Mouse (Mus musculus) cerebellum, adult 11 months (tissue): ENCODE measurements at regions not wholly inside any gene's neighbourhood (a gene's known extent, or its start where the extent isn't known, plus 50 kb on each side); places are given as distances from the start of the nearest gene placed in this dataset.

Experiments
- DNase-seq: peaks from one replicate; pipeline ENCODE4 v3.0.0; 2022

GRCm38 (mm10) chr2:50588652-50589051, 292.1 kb upstream of the Mmadhc start:
- no peak for DNase-seq

GRCm38 (mm10) chr2:50586321-50587050, 289.9 kb upstream of the Mmadhc start:
- DNase-seq: no peak

DNA sequence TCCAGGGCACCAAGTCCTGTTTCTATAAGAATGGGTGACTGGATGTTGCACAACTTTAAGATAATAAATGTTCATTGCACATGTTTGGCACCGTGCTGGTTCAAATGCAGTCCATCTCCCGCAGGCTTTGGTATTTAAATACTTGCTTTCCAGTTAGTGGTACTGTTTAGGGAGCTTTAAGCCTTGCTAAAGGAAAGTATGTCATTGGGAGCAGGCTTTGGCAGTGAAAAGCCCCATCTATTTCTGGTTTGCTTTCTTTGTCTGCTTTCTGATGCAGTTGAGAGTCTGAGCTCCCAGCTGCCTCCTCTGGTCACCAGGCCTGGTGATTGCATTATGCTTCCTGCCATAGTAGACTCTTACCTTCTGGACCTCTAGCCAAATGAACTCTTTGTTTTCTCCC, 283.0 kb upstream of the Mmadhc start:
- DNase-seq: no peak

GRCm38 (mm10) chr2:50578278-50579043, 281.9 kb upstream of the Mmadhc start:
- DNase-seq: no peak

GRCm38 (mm10) chr2:50577736-50578135, 281.1 kb upstream of the Mmadhc start:
- DNase-seq: no peak

- no peak for DNase-seq
Measured at GRCm38 (mm10) chr2:50573455-50573854, 276.9 kb upstream of the Mmadhc start.

DNA sequence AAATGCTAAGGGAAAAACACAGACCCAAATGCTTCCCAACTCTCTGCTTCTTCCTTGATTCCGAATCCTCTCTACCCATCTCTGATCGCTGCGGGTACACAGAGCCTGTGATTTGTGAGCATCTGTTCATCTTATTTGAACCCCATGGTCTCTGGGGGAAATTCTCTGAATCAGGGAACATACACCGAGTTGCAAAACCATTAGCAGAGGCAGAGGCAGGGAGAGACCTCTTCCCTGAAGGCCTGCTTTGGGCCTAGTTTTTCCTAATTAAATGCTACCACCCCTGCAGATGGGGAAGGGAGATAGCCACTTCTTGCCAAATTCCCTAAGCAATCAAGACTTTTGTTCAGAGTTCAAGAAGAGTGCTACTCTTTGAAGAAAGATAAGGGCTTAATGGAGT, 274.4 kb upstream of the Mmadhc start:
- DNase-seq: no peak

- no peak for DNase-seq
Measured at GRCm38 (mm10) chr2:50569502-50570285, 273.1 kb upstream of the Mmadhc start.

DNA sequence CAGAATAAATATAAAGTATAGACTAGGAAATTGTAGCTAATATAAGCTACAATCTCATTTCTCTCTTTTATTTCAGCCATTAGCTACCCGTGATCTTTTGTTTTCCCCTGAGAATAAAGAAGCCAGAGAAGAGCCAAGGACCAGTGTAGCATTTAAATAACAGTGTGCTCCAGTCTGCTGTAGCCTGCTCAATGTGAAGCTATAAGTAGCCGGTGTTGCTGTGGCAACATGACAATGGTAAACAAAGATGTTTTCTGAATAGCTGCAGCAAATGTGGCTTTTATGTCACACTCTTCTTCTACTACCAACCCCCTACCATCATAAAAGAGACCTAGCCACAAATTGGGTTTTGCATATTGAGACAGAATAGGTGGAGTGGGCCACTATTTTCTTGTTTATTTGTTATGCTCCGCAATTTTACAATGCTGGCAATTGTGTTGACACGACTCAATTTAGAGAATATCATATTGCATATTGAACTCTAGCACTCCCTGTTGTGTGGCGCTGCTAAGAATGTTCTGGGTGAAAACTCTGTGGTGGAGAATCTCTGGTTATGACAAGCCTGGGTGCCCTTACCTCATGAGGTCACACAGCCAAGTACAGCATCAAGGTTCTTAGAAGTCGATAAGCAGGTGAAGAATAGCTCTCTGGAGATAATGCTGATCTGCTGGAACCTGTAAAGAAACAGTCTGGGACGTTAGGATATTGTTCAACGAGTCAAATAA, 272.3 kb upstream of the Mmadhc start:
- no peak for DNase-seq

DNA sequence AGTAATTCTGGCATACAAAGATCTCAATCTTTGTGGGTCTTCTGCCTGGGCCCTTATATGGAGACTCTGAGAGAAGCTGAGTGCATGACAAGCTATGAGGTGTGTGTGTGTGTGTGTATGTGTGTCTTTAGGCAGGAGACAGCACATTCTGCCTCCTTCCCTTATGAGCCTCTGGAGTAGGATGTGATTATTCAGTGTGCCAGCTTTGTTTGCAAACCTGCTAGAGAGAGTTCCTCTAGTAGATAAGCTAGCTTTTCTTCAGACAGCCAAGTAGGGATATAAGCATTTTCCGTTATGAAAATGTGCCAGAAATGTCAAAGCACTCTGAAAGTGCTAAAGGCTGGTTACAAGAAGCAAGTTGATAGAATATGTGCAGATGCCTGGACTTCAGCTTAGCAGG, 270.9 kb upstream of the Mmadhc start:
- DNase-seq: no peak

GRCm38 (mm10) chr2:50554031-50554430, 257.4 kb upstream of the Mmadhc start:
- no peak for DNase-seq

GRCm38 (mm10) chr2:50552437-50552836, 255.8 kb upstream of the Mmadhc start:
- no peak for DNase-seq

DNA sequence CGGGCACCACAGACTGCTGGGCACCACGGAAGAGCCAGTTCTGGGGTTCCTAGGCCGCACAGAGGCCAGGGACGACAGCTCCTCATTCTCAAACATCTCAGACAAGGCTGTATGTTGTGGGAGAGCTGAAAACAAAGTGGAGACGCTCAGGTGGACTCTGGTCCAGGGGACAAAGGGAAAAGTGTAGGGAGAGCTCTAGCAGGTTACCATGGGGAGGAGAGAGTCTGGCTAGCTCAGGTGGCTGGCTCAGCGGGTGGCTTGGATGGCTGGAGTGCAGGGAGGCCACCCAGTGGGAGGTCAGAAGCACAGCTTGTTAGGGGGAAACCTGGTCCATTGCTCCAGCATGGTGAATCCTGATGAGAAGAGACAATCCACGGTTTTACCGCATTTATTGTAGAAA, 253.3 kb upstream of the Mmadhc start:
- no peak for DNase-seq

GRCm38 (mm10) chr2:50539741-50540441, 243.3 kb upstream of the Mmadhc start:
- no peak for DNase-seq

DNA sequence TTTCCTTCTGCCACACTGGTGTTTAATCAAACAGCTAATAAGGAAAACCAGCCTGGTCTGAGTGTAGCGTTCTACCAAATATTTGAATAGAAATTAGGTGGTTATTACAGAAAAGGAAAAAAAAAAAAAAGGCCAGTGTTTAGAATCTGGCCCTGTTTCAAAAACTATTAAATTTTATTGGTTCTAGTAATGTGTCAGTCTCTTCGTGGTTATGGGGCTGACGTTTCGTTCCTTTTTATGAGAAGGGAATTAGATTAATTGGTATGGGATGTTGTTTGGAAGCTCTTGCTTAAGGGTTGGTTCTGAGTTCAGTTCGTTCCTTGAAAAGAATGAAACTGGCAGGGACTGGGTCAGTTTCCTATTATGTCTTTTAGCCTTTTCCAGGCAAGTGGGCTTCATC, 241.5 kb upstream of the Mmadhc start:
- no peak for DNase-seq

DNA sequence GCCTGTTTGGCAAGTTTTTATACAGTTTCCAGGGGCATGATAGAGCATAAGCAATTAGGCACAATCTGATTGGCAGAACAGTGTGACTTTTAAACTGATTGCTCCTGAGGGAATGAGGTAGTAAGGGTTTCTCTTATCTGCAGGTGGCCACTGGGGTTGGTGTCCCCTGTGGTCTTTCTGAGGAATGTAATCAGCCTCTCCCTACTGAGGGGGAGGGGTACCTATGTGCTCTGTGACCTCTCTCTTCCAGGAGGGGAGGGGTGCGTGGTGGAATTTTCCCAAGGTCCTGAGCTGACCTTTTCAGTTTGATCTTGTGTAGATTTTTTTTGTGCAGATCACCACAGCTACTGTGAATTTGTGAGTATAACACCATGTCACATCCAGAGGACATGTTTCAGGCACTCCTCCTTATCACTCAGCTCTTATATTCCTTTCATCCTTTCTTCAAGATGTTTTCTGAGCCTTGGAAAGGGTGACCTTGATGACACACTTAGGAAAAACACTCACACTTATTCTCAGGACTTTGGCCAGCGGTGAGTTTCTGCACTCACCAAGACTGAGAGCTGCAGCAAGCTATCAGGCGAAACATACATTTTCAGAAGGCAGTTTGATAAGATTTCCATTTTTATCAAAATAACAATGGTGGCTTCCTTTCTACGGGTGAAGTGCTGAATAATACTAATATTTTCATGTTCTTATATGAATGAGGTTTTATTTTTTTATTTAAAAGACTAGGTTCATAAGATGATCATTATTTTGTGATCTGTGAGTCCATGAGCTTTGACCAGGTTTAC, 238.7 kb upstream of the Mmadhc start:
- DNase-seq: no peak

GRCm38 (mm10) chr2:50533702-50534101, 237.1 kb upstream of the Mmadhc start:
- DNase-seq: no peak

DNA sequence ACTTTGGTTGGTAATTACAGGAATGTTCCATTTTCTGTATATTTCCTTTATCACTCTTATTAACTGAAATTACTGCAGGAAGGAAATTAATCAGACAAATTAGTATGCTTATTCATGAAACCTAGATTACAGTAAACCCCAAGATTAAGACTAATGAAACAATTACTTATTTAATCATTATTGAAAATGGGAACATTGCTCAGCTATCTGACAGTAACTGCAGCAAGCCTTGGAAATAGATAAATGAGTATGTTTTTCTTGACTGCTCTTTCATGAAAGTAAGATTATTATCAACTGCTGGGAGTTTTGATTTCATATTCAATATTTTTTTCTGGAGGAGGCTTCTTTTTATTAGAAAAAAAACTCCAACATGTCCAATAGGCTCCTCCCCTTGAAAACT, 230.8 kb upstream of the Mmadhc start:
- DNase-seq: no peak

DNA sequence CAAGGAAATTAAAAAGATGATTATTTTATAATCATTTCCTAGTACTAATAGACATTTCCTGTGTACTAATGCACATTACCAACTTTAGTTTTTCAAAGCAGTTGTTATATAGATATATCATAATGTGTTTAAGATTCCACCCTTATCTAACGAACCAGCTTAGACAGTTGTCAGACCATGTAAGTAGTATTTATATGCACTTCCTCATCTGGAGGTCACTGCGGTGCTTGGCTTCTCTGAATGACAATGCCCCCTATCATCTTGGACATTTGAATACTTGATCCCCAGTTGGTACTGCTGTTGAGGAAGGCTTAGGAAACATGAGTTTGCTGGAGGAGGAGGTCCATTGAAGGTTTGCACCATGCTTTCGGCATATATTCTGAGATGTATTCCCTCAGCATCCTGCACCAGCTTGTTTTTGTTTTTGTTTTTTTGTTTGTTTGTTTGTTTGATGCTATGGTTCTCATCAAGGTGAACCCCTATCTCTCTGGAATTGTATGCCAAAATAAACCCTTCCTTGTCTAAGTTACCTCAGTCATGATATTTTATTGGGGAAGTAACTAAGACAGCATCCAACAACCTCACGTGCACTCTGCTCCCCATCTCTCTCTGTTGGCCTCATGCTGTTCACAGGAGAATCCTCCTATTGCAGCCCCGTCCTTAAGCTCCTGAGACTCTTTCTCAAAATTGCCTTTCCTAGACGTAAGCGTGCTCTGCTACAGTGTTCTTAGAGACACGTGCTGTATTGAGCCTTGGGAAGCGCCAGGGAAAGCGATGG, 228.4 kb upstream of the Mmadhc start:
- DNase-seq: no peak

DNA sequence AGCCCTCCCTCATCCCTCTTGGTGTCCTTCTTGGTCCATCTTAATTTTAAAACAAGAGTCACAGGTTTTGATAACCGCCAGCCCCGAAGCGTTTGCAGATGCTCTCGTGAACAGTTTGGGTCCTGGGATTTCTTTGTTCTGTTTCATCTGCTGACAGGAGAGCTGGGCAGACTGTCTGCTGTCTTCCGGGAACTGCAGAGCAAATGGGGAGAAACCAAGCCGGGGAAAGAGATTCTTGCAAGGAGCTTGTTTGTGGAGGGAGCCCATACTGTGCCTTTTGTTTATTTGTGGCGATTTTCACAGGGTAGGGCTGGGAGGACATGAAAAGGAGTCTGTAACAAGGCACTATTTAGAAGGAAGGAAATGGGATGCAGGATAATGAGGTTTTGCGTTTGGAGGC, 223.6 kb upstream of the Mmadhc start:
- DNase-seq: no peak

- DNase-seq: no peak
Measured at GRCm38 (mm10) chr2:50519129-50519504, 222.5 kb upstream of the Mmadhc start.
